Mouse (Mus musculus) E14TG2a.4 (cell line): ENCODE results near the gene Ppcdc.

ENCODE experiments used
- H3K27me3 ChIP-seq: 2 replicates; pipeline ENCODE4 v1.6.1; 2014; ENCODE audit warnings: low read length, control low read depth; ENCODE audit not compliant: insufficient read depth
- H3K36me3 ChIP-seq: 2 replicates; pipeline ENCODE4 v1.6.1; 2014; ENCODE audit warnings: low read length, control low read depth; ENCODE audit not compliant: insufficient read depth
- H3K4me1 ChIP-seq: replicated peaks from 2 replicates; pipeline ENCODE4 v1.6.1; 2014; ENCODE audit warnings: low read depth, low read length, control low read depth
- H3K4me3 ChIP-seq: replicated peaks from 2 replicates; pipeline ENCODE4 v1.5.1; 2014; ENCODE audit warnings: mild to moderate bottlenecking, low read length
- H3K9me3 ChIP-seq: 2 replicates; pipeline ENCODE4 v1.6.1; 2014; ENCODE audit warnings: low read length, control low read depth
- CTCF ChIP-seq: conservative IDR thresholded peaks from 2 replicates; pipeline ENCODE4 v1.5.1; 2014; ENCODE audit warnings: low read length
- NANOG ChIP-seq: IDR thresholded peaks from 2 replicates; pipeline ENCODE4 v1.6.1; 2014; ENCODE audit warnings: borderline replicate concordance, low read length, mixed read lengths
- POU5F1 ChIP-seq: IDR thresholded peaks from 2 replicates; pipeline ENCODE4 v1.6.1; 2014; ENCODE audit warnings: low read length, borderline replicate concordance

Ppcdc gene

DNA sequence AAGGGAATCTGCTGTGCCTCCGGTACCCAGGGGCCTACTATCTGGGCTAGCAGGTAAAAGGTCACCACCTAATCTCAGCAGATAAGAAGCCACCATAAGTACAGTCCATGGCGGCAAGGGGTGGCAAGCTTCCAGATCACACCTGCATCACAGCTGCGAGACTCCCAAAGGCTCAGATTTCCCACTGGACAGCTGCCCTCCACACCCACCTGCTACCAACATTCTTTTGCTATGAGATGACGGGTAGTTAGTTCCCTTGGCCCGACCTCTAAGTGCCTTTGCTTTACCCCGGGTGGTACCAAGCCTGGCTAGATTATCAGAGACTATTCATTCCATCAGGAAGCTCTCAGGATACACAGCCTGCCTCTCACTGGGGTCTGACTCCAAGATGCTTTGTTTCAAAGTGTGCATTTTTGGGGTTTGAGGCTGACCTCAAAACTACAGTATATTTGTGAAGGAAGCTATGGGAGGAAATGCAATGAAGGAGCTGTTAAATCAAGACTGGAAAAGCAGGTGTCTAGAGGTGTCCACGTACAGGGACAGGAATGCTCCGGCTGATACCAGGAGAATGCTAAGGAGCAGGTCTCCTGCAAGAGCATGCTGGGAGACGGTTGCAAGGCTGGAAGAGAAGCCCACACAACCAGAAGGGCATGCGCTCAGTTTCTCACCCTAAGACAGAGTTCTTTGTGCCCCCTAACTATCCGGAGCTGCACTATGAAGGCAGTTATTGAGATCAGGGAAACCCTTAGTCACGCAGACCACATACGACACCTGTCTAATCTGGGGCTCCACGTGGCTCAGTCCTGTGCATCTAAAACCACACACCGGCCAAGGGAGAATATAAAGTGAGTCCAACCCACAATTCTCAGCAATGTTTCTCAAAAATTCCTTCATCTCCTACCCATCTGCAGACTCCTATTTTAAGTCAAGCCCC lies 37.3 kb downstream of the Ppcdc start:
- no peak overlapping the region for H3K4me3 ChIP-seq
- no peaks in the 10 kb centered on the region for H3K36me3 ChIP-seq
- H3K4me1 ChIP-seq, result 0 out of 2 replicates have a peak, but pooled peaks cover 6% of the 10 kb centered on the region
- peaks cover 33% of the 10 kb centered on the region for H3K9me3 ChIP-seq
- no peaks in the 10 kb centered on the region for H3K27me3 ChIP-seq
- no peak for TF ChIP-seq POU5F1
- no peak for TF ChIP-seq NANOG
- TF ChIP-seq CTCF, result no peak

- Histone ChIP-seq H3K9me3 (peaks cover 33% of the 10 kb centered on the region), H3K27me3 (no peaks in the 10 kb centered on the region), H3K4me1 (0 out of 2 replicates have a peak, but pooled peaks cover 6% of the 10 kb centered on the region), H3K36me3 (no peaks in the 10 kb centered on the region), H3K4me3 (no peak overlapping the region)
- TF ChIP-seq POU5F1 (no peak), CTCF (no peak), NANOG (no peak)
Observed at GRCm38 (mm10) chr9:57398773-57399172, 41.2 kb downstream of the Ppcdc start.

DNA sequence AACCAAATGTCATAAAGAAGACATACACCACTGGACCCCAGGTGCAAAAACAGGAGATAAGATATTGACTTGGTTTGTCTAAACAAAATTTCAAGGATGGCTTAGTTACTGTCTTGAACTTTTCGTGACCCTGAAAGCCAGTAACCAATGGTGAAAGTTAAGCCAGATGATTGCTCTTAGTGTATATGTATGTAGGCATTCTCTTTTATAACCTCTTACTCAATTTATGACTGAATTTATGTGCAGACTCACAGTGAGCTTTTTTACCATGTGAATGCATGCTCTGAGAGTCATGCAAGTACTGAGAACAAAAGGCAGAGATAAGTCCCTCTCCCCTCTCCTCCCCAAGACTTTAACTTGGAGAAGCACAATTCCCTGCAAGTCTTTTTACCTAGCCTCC lies 47.0 kb downstream of the Ppcdc start:
- Histone ChIP-seq H3K4me3 (no peak overlapping the region), H3K27me3 (no peaks in the 10 kb centered on the region), H3K36me3 (no peaks in the 10 kb centered on the region), H3K9me3 (no peaks in the 10 kb centered on the region; the same call in 1 of the 2 replicates), H3K4me1 (0 out of 2 replicates have a peak, but pooled peaks cover 2% of the 10 kb centered on the region)
- TF ChIP-seq POU5F1 (no peak), CTCF (no peak), NANOG (no peak)

DNA sequence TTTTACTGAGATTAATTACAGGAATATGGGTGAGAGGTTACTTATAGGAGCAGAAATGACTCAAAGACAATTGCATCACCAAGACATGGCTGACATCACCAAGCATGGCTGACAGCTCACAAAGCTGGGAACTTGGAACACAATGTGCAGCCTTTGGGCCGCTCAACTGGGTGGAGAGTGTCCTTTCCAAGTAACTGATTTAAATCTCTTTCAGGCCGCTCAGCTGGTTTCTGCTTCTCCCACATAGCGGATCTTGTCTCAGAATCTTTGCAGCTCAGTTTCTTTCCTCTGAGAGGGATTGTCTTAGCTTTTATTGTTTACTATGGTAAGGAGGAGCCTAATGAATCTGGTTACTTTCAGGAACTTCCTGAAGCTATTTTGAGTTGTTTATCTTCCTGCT lies 49.1 kb downstream of the Ppcdc start:
- Histone ChIP-seq H3K4me1 (0 out of 2 replicates have a peak, but pooled peaks cover 2% of the 10 kb centered on the region), H3K36me3 (no peaks in the 10 kb centered on the region), H3K4me3 (no peak overlapping the region), H3K9me3 (no peaks in the 10 kb centered on the region; the same call in 1 of the 2 replicates), H3K27me3 (no peaks in the 10 kb centered on the region)
- TF ChIP-seq POU5F1 (no peak), NANOG (no peak), CTCF (no peak)

GRCm38 (mm10) chr9:57389131-57389530 lies 50.8 kb downstream of the Ppcdc start:
- Histone ChIP-seq H3K36me3 (no peaks in the 10 kb centered on the region), H3K9me3 (no peaks in the 10 kb centered on the region; the same call in 1 of the 2 replicates), H3K4me3 (no peak overlapping the region), H3K27me3 (no peaks in the 10 kb centered on the region), H3K4me1 (0 out of 2 replicates have a peak, but pooled peaks cover 2% of the 10 kb centered on the region)
- TF ChIP-seq CTCF (no peak), POU5F1 (no peak), NANOG (no peak)

DNA sequence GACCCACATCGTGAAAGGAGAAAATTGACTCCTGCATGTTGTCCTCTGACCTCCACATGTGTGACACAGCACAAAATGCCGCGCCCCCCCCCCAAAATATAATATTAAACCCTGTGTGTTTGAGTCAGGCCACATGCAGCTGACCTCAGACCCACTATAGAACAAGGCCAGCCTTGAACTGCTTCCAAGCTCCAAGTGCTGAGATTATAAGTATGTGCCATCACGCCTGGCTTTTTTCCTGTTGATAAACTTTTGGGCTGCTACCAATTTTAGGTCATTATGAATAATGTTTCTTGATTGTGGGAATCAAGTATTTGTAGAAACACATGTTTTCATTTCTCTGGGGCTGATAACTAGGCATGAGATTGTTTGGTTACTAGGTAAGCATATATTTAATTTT lies 53.0 kb downstream of the Ppcdc start:
- no peaks in the 10 kb centered on the region; the same call in 1 of the 2 replicates for H3K9me3 ChIP-seq
- TF ChIP-seq POU5F1 (no peak), NANOG (no peak), CTCF (no peak)
- no peaks in the 10 kb centered on the region for H3K36me3 ChIP-seq
- H3K27me3 ChIP-seq, result no peaks in the 10 kb centered on the region
- H3K4me1 ChIP-seq, result no peaks in the 10 kb centered on the region
- H3K4me3 ChIP-seq, result no peak overlapping the region

GRCm38 (mm10) chr9:57384621-57385020 lies 55.3 kb downstream of the Ppcdc start:
- Histone ChIP-seq H3K9me3 (no peaks in the 10 kb centered on the region), H3K4me1 (no peaks in the 10 kb centered on the region), H3K27me3 (no peaks in the 10 kb centered on the region), H3K36me3 (no peaks in the 10 kb centered on the region), H3K4me3 (no peak overlapping the region)
- no peak for TF ChIP-seq NANOG
- TF ChIP-seq CTCF, result no peak
- no peak for TF ChIP-seq POU5F1

DNA sequence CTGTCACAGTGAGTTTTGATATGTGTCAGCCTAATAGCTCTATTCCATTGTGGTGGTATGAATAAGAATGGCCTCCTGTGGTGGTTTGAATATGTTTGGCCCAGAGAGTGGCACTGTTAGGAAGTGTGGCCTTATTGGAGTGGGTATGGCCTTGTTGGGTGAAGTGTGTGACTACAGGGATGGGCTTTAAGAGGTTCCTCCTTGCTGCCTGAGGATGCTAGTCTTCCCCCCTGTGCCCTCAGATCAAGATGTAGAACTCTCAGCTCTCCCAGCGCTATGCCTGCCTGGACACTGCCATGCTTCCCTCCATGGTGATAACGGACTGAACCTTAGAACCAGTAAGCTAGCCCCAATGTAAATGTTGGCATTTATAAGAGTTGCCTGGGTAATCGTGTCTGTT lies 78.9 kb downstream of the Ppcdc start:
- Histone ChIP-seq H3K9me3 (0 out of 2 replicates have a peak, but pooled peaks cover 2% of the 10 kb centered on the region), H3K4me1 (no peaks in the 10 kb centered on the region), H3K4me3 (no peak overlapping the region), H3K36me3 (no peaks in the 10 kb centered on the region), H3K27me3 (0 out of 2 replicates have a peak, but pooled peaks cover 3% of the 10 kb centered on the region)
- TF ChIP-seq NANOG, result no peak
- no peak for TF ChIP-seq POU5F1
- TF ChIP-seq CTCF, result no peak; the same call in 1 of the 2 replicates
